Mouse (Mus musculus) liver, embryonic 15.5 days (tissue): ENCODE measurements around the gene Dnmt3l. TPM values are rescaled to one million over a fixed set of nuclear protein-coding genes. Genes with fewer than 3 reads are reported as not detected.

ENCODE experiments used
- ATAC-seq: fragments of 200-750 bp; cut with Nextera tagmentation; 2 replicates; pipeline ENCODE4 v1.8.0; 2017; ENCODE audit warnings: moderate number of reproducible peaks, mild to moderate bottlenecking, moderate library complexity; ENCODE audit not compliant: insufficient read depth
- H3K27ac ChIP-seq: fragments of 300-500 bp; sonication (generic); replicated peaks from 2 replicates; pipeline ENCODE4 v1.5.1; 2015; ENCODE audit warnings: mild to moderate bottlenecking, inconsistent platforms
- H3K27me3 ChIP-seq: fragments of 300-500 bp; sonication (generic); 2 replicates; pipeline ENCODE4 v1.6.1; 2015; ENCODE audit warnings: mild to moderate bottlenecking, inconsistent platforms
- H3K36me3 ChIP-seq: fragments of 300-500 bp; sonication (generic); replicated peaks from 2 replicates; pipeline ENCODE4 v1.6.1; 2015; ENCODE audit warnings: moderate library complexity, mild to moderate bottlenecking, inconsistent platforms
- H3K4me1 ChIP-seq: fragments of 300-500 bp; sonication (generic); replicated peaks from 2 replicates; pipeline ENCODE4 v1.6.1; 2015; ENCODE audit warnings: inconsistent platforms
- H3K4me2 ChIP-seq: fragments of 300-500 bp; sonication (generic); 2 replicates; pipeline ENCODE4 v1.6.1; 2015; ENCODE audit warnings: moderate library complexity, mild to moderate bottlenecking, inconsistent platforms
- H3K4me3 ChIP-seq: fragments of 300-500 bp; sonication (generic); replicated peaks from 2 replicates; pipeline ENCODE4 v1.5.1; 2015; ENCODE audit warnings: mild to moderate bottlenecking, inconsistent platforms
- H3K9ac ChIP-seq: fragments of 300-500 bp; sonication (generic); 2 replicates; pipeline ENCODE4 v1.6.1; 2015; ENCODE audit warnings: moderate library complexity, mild to moderate bottlenecking, inconsistent platforms
- H3K9me3 ChIP-seq: fragments of 300-500 bp; sonication (generic); replicated peaks from 2 replicates; pipeline ENCODE4 v1.6.1; 2016; ENCODE audit warnings: inconsistent platforms
- WGBS: fragments of 180-500 bp; shearing (Covaris S2); methylation state at CpG from one replicate; pipeline ENCODE4 v1.1.7; 2015; ENCODE audit warnings: mixed read lengths; ENCODE audit not compliant: insufficient replicate concordance; 5-methylcytosine and 5-hydroxymethylcytosine counted together
- polyA plus RNA-seq: library from polyadenylated mRNA; unstranded; fragments of >200 nt; fragmentation: Nextera tagmentation; extraction: Ambion mirVana; gene quantifications from 2 replicates; pipeline ENCODE4 v1.2.1, GENCODE M21; 2015

Gene Dnmt3l
- polyA plus RNA-seq, 1 experiment from 2014 or later, result not detected

- H3K9me3 ChIP-seq, result no peaks in the 10 kb centered on the region
- H3K4me2 ChIP-seq, result peak overlapping the region; percentile 41
- H3K27ac ChIP-seq, result 0 out of 2 replicates have a peak overlapping the region, but pooled peaks have one; percentile 29
- H3K4me3 ChIP-seq, result peak overlapping the region; percentile 12; the same call in 1 of the 2 replicates
- ATAC-seq, result peak; percentile 52
- H3K36me3 ChIP-seq, result no peaks in the 10 kb centered on the region
- H3K4me1 ChIP-seq, result peaks cover 15% of the 10 kb centered on the region
- WGBS, result 17% methylated on average over 16 of the region's 16 CpGs
- no peaks in the 10 kb centered on the region for H3K27me3 ChIP-seq
- H3K9ac ChIP-seq, result no peak overlapping the region
Observed at GRCm38 (mm10) chr10:78100989-78101780, 59.4 kb downstream of the Dnmt3l start.

GRCm38 (mm10) chr10:78104555-78105490 is 63.1 kb downstream of the Dnmt3l start:
- Histone ChIP-seq H3K9me3 (no peaks in the 10 kb centered on the region), H3K4me1 (peaks cover 15% of the 10 kb centered on the region), H3K27ac (no peak overlapping the region), H3K4me3 (no peak overlapping the region), H3K27me3 (no peaks in the 10 kb centered on the region), H3K9ac (no peak overlapping the region), H3K4me2 (no peak overlapping the region), H3K36me3 (no peaks in the 10 kb centered on the region)
- ATAC-seq, result no peak
- 67% methylated on average over 11 of the region's 11 CpGs for WGBS

- no peaks in the 10 kb centered on the region for H3K27me3 ChIP-seq
- H3K9me3 ChIP-seq, result no peaks in the 10 kb centered on the region
- no peak for ATAC-seq
- peaks cover 15% of the 10 kb centered on the region for H3K4me1 ChIP-seq
- H3K4me2 ChIP-seq, result no peak overlapping the region
- no peak overlapping the region for H3K27ac ChIP-seq
- 60% methylated on average over 12 of the region's 12 CpGs for WGBS
- H3K36me3 ChIP-seq, result no peaks in the 10 kb centered on the region
- H3K4me3 ChIP-seq, result no peak overlapping the region
- H3K9ac ChIP-seq, result no peak overlapping the region
Observed at GRCm38 (mm10) chr10:78105548-78105947, 63.8 kb downstream of the Dnmt3l start.

Other genes with a start within 250 kb of the Dnmt3l start
- gene Gm9639, start 246.9 kb upstream of the Dnmt3l start, polyA plus RNA-seq, result not detected in 2 replicates
- gene Gm19668, start 242.8 kb upstream of the Dnmt3l start, polyA plus RNA-seq, result not detected in 2 replicates
- not detected in 2 replicates for gene Gm9507, start 230.1 kb upstream of the Dnmt3l start, polyA plus RNA-seq
- not detected in 2 replicates for gene Gm2696, start 227.3 kb upstream of the Dnmt3l start, polyA plus RNA-seq
- gene Krtap10-4, start 214.9 kb upstream of the Dnmt3l start, polyA plus RNA-seq, result not detected in 2 replicates
- not detected in 2 replicates for gene Krtap10-10, start 206.0 kb upstream of the Dnmt3l start, polyA plus RNA-seq
- gene Gm36176, start 195.1 kb upstream of the Dnmt3l start, polyA plus RNA-seq, result not detected in 2 replicates
- not detected in 2 replicates for gene Gm10318, start 189.1 kb upstream of the Dnmt3l start, polyA plus RNA-seq
- not detected in 2 replicates for gene Gm3285, start 180.0 kb upstream of the Dnmt3l start, polyA plus RNA-seq
- 13.7 and 16.3 TPM in 2 replicates for gene Lrrc3, start 139.4 kb upstream of the Dnmt3l start, polyA plus RNA-seq
- gene Trpm2, start 71.4 kb upstream of the Dnmt3l start, polyA plus RNA-seq, result 2.2 and 3.2 TPM in 2 replicates
- gene 1810043G02Rik, start 63.4 kb upstream of the Dnmt3l start, polyA plus RNA-seq, result 4.4 and 4.7 TPM in 2 replicates
- gene Pfkl, start 31.9 kb upstream of the Dnmt3l start, polyA plus RNA-seq, result 80.6 and 85.9 TPM in 2 replicates
- not detected in 2 replicates for gene Aire, start 1.7 kb downstream of the Dnmt3l start, polyA plus RNA-seq
- 2.2 TPM in 2 replicates for gene Icosl, start 27.4 kb downstream of the Dnmt3l start, polyA plus RNA-seq
- gene D10Jhu81e, start 127.8 kb downstream of the Dnmt3l start, polyA plus RNA-seq, result 18.4 and 19.3 TPM in 2 replicates
- 10.5 and 11.4 TPM in 2 replicates for gene Pwp2, start 143.2 kb downstream of the Dnmt3l start, polyA plus RNA-seq
- 15.7 and 15.9 TPM in 2 replicates for gene Trappc10, start 202.7 kb downstream of the Dnmt3l start, polyA plus RNA-seq